Mouse (Mus musculus) thymus, postnatal 10 days (tissue): ENCODE results near the gene Efnb2.

ENCODE experiments used
- DNase-seq, 2 experiments: peaks; one replicate each; pipeline ENCODE4 v3.0.0; 2021; ENCODE audit warnings: low spot score in 2 of 2

Efnb2 gene

GRCm38 (mm10) chr8:8661103-8661758, at the start of gene Efnb2:
Gene Efnb2, minus strand, starts transcription at chr8:8661242.
- peak; percentile 96 to 98 for DNase-seq

- no peak for DNase-seq
Measured at GRCm38 (mm10) chr8:8704813-8705212, 43.8 kb upstream of the Efnb2 start.

- DNase-seq: no peak
Measured at GRCm38 (mm10) chr8:8703668-8704067, 42.6 kb upstream of the Efnb2 start.

- no peak for DNase-seq
Measured at GRCm38 (mm10) chr8:8700821-8701220, 39.8 kb upstream of the Efnb2 start.

GRCm38 (mm10) chr8:8700229-8700628, 39.2 kb upstream of the Efnb2 start:
- no peak for DNase-seq

- DNase-seq: peak; percentile 93 to 98
Measured at GRCm38 (mm10) chr8:8690146-8691092, 29.4 kb upstream of the Efnb2 start, which contains the start of gene Arglu1. Gene Arglu1, minus strand, starts transcription at chr8:8690521.

- peak; percentile 64 to 65 for DNase-seq
Measured at GRCm38 (mm10) chr8:8689454-8690145, 28.6 kb upstream of the Efnb2 start.

- DNase-seq: no peak
Measured at GRCm38 (mm10) chr8:8688823-8689453, 27.9 kb upstream of the Efnb2 start.

GRCm38 (mm10) chr8:8685517-8685916, 24.5 kb upstream of the Efnb2 start:
- no peak for DNase-seq

- no peak for DNase-seq
Measured at GRCm38 (mm10) chr8:8682697-8683096, 21.7 kb upstream of the Efnb2 start.

GRCm38 (mm10) chr8:8678236-8678635, 17.2 kb upstream of the Efnb2 start:
- no peak for DNase-seq

- DNase-seq: no peak
Measured at GRCm38 (mm10) chr8:8674864-8675263, 13.8 kb upstream of the Efnb2 start.

- DNase-seq: peak; percentile 69 to 88
Measured at GRCm38 (mm10) chr8:8661759-8662138, 707 bp upstream of the Efnb2 start.

- peak; percentile 13 to 18 for DNase-seq
Measured at GRCm38 (mm10) chr8:8660307-8661098, 539 bp downstream of the Efnb2 start.

GRCm38 (mm10) chr8:8659503-8660306, 1.3 kb downstream of the Efnb2 start:
- DNase-seq: peak; percentile 7 to 12

- peak; percentile 39 to 53 for DNase-seq
Measured at GRCm38 (mm10) chr8:8658426-8659224, 2.4 kb downstream of the Efnb2 start.

- DNase-seq: no peak
Measured at GRCm38 (mm10) chr8:8657692-8658355, 3.2 kb downstream of the Efnb2 start.

- no peak for DNase-seq
Measured at GRCm38 (mm10) chr8:8656578-8657441, 4.2 kb downstream of the Efnb2 start.
